Mouse (Mus musculus) spleen, adult 12 weeks (tissue): ENCODE measurements at regions not wholly inside any gene's neighbourhood (a gene's known extent, or its start where the extent isn't known, plus 50 kb on each side); places are given as distances from the start of the nearest gene placed in this dataset.

ENCODE experiments used
- DNase-seq: peaks from one replicate; pipeline ENCODE4 v3.0.0; 2022; ENCODE audit warnings: low spot score

DNA sequence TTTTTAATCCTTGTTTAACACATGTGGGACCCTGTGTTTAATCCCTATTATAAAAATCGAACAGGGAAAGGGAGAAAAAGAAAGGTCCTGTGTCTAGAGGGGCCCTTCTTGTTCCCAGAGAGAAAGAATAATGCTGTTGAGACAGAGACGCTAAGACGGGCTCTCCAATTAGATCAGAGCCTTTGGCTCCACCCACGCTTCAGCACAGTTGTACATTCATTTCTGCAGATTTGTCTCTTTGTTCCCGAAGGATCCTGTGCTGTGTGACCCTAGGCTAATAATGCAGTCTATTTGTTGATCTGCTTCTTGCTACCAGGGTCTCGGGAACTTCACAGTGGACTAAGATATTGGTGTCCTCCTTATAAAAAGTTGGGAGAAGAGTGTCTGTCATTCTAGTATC lies 92.0 kb downstream of the Cdc5l start:
- no peak for DNase-seq

DNA sequence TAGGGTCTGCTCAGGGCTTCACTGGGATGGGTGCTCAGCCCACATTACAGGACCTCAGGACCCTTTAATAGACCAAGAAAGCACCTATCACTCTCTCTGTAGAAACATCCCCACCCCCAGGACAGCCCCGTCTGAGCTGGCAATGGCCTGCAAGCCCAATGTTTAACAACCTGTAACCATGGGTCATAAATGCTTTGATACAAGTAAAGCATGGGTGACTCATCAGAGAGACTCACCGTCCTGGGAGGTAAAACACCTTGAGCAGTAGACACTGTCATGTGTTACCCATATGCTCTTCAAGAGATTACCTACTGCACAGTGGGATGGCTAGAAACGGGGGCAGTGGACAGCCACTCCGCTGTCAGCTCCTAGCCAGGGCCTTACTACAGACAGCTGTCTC lies 92.7 kb downstream of the Cdc5l start:
- no peak for DNase-seq

DNA sequence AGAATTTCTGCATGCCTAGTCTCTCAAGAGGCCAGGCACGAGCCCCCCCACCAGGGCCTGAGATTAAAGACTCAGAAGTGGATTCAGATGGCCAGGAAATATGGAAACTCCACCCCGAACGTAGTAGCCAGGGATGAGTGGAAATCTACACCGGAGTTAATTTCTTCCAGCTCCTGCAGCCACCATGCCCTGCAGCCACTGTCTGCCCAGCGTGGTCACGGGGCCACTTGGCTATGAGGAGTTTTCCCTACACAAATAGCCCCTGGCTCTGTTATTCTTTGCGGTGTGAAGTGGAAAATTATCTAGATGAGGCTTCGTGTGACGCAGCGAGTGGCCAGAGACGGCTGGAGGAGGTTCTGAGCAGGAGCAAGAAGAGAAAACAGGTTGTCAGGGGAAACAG lies 94.3 kb downstream of the Cdc5l start:
- no peak for DNase-seq

DNA sequence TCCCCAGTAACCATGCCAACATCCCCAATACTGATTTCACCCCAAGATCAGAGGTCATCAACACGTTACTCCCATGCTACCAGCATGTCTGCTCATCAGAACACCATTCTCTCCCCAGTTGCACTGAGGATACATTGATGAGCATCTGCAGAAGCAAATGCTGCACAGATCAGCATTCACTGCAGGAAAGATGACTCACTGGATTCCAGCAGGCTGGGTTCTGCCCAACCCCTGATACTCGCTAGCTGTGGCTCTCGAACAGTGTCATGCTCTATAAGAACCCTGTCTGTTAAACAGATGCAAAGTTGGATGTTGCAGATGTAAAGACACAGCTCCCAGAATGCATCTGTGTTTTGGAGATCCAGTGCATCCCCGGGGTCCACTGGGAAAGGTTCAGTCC lies 95.5 kb downstream of the Cdc5l start:
- DNase-seq, result no peak

DNA sequence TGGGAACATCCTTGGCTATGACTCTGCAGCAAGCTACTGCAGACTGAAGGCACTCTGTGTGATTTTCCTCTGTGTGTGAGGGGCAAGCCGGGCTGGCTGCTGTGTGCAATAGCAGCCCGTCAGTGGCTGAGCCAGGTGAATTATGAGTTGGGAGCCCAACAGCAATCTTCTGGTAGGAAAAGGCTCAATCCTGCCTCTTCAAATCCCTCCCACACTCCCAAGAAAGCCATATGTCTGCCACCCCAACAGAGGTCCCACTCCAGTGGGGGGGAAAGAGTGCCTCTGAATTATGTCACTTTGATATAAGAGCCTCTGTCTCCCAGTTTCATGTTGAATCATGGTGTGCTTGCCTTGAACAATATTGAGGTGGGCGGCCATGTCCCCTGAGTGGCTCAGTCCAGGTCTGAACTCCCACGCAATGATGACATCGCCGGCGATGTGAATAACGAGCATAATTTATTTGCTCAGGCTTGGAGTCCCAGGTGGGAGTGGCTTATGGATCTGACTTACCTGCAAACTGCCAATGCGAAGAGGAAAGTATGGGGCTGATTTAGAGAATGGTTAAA lies 97.9 kb downstream of the Cdc5l start:
- no peak for DNase-seq

DNA sequence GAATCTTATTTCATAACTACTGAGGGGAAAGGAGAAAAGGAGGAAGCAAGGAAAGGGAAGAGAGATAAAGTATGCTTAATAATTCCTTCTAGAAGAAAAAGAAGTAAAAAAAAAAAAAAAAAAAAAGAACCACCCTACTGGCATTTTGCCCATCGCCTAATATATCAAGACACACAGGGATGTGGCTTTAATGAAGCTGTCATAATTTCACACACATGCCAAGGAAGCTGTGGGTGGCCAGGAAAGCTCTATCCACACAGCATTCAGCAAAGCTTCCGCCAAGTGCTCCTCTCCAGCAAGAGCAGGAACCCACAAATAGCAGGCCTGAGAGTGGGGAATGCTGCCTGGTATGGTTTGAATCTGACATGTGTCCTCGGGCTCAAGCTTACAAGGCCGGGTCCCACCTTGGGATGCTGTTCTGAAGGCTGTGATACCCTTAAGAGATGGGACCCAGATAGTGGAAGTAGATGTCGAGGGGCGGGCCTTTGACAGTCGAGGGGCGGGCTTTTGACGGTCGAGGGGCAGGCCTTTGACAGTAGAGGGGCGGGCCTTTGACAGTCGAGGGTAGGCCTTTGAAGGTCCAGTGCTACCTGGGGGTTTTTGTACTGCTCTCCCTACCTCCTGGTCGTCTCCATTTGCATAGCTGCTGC lies 98.7 kb downstream of the Cdc5l start:
- DNase-seq, result no peak

DNA sequence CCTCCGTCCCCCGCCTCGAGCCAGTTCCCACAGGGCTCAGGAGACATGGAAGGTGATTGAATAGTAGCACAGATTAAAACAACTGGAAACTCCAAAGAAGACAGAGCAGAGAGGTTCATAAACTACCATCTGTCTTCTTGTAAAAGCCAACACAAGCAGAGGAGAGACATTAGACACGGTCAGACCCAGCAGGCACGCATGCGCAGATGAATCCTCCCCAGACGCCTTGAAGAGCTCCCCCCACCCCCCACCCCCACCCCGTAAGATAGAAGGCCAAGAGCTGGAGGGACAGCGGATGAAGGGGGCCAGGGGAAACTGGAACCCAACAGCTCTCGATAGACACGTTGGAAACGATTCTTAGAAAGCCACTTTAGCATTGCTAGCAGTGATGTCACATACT lies 101.2 kb downstream of the Cdc5l start:
- DNase-seq, result no peak

DNA sequence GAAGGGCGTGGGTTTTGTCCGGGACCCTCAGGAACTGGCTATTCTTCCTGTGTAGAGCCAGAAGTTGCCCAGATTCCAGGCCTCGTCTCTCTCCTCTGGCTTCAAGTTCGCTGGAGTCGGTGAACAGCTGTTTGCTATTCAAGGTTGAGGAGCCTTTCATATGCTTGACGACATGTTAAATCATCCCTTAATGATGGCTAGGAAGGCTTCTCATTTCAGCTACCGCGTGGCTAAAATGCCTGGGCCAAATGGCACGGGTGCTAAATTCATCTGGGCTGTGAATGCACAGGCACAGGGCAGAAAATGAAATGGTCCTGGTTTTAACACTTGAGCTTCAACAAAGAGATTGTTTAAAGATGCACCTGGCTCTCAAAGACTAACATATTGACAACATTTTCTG lies 104.3 kb downstream of the Cdc5l start:
- no peak for DNase-seq

DNA sequence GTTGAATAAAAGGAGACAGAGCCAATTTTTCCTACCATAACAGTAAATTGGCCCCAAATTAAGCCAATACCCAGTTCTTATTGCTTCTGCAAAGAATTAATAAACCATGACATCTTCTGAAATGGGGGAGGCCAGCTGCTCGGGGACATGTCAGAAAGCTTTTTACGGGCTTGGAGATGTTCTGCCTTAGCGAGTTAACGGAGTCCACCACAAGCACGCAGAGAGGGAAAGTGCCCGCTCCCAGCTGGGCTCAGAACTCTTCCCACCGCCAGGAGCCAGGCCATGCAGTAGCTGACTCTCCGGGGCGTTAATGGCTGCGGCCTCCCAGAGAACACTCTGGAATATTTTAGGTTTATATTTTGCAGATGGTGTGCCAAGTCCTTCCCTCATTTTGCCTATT lies 106.8 kb downstream of the Cdc5l start:
- no peak for DNase-seq

DNA sequence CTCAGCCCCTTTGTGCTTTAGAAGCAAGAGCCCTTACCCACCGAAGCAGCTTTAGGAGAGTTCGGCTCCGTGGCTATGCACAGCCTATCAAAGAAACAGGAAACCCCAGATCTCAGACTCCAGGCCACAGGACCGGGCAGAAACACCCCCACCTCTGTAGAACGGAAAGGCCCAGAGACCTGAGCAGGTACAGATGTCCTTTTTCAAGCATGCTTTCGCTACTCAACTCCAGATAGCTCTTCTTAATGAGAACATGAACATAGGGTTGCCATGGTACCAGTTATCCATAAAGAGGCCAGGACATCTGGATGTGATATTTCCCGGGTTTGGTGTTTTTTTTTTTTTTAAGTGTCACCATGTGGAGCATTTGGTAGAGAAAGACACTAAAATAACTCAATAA lies 107.4 kb downstream of the Cdc5l start:
- DNase-seq, result no peak

DNA sequence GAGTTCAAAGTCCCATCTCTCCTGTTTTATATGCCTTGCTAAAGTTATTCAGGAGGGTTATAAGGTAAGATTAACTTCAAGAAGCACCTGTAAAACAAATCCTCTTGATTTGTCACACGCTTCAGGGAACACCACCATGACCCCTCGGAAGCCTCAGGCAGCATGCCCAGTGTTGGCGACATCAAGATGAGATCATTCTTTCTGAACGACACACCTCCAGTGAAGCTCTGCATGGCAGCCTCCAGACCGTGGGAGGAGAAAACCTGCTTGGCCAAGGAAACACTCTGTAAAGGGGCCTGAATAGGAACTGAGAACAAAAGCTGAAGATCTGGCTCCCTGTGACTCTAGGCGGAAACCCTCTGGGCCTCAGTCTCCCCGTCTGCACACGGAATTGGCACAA lies 110.7 kb downstream of the Cdc5l start:
- DNase-seq, result no peak

DNA sequence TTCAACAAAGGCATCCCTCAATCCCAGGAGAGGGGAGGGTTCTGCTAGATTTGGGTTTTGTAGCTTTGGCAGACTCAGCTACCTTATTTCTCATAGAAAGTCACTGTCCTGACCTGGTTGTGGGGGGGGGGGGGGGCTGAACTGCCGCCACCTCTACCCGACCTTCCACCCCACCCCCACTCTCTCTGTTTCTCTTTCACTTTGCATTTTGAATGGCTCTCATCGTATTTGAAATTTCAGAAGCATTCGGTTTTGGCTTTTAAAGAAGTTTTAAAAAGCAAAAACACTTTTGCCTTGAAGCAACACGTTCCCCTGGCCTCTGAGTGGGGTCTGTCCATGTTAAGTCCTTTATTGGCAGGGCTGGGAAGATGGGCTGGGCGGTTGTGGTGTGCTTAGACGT lies 113.5 kb downstream of the Cdc5l start:
- DNase-seq, result no peak

DNA sequence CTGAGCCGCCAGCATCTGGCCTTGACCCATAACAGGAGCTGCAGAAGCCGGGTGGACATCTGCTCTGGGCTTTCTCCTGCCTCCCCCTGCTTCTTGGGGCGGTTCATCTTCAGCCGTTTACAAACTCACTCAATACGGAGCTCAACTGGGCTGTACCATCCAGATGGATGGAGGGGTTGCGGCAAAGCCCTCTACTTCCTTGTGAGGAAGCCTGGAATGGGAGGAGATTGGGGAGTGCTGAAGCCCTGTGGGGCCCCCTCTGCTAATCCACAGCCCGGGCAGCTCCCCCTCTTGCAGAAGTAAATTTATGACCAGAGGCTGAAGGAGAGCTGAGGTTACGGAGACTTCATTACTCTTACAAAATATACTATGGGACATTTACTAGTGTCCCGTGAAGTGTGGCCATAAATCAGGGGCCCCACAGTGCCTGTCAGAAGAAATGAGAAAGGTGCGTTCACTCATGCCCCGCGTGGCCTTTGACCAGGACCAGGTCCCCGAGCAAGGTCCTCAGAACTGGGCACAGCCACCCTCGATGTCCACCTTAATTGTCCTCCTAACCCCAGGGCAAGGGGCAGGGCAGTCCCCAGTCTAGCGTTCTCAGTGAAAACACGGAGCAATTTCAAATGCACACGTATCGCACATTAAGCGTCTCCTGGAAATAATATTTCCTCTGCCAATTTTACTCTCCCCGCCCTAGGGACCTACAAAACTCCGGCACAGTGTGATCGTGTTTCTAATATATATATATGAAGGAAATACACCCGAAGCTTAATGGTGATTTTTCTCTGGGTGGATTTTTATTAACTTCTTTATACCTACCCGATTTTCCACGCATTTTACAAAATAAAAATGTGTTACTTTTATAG lies 115.1 kb downstream of the Cdc5l start:
- no peak for DNase-seq

DNA sequence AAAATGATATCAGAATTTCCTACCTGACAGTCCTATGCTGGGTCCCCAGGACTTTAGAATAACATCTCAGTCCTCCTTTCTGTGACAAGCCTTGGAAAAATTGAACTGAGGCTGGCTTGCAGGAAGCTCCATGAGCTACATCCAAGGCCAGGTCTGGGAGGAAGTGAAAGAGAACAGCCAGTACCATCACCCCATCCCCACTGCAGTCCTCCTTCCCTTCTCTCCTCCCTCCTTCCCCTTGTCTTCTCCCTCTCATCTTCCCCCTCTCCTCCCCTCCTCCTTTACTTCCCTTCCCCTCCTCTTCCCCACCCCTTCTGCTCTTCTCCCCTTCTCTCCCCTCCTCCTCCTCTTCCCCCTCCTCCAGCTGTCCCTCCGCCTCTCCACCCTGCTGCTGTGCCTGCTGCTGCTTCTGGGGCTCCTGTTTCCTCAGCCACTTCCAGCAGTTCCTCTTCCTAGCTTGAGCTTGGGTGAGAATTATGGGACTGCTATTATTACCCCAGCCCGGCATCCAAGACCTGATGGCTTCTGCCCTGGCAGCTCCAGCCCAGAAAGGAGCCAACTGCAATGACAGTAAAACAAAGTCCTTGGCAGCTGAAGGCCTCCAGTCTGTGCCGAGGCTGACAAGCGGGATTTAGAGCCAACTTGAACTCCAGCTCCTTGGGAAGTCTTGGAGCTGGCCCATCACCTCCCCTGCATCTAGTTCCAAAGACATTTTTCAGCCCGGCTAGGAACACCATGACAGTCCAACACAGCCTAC lies 120.8 kb downstream of the Cdc5l start:
- DNase-seq, result no peak

DNA sequence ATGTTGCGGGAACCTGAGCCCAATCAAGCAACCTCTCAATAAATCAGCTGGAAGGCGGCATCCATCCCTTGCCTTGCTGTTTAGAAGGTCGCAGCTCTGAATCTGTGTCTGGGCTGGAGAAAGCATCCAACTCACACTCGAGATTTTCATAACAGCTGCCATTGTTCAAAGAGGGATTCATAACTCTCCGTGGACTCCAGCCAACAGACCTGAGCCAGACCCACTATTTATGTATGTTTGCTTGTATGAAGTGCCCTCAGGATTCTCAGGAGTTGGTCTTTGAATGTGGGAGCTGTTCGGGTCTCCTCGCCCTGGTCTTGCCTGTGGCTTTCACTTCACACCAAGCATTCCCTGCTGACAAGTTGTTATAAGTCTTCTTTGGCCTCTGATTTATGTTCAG lies 127.0 kb downstream of the Cdc5l start:
- no peak for DNase-seq

DNA sequence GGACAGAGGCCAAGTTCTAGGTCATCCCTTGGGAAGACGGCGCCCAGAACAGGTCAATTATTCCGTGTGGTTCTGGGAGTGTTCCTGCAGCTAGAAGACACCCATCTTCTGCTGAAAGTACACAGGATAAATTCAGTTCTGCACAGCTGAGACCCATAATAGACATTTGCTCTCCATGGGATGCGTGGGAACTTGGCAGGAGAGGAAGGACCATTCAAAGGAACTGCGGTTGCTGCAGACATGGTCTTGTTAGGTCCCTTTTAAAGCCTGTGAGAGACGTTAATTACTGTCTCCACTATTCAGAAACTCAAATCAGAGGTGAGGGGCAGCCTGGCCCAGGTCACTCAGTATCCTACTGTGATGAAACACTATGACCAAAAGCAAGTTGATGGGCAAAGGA lies 130.4 kb downstream of the Cdc5l start:
- DNase-seq, result no peak

DNA sequence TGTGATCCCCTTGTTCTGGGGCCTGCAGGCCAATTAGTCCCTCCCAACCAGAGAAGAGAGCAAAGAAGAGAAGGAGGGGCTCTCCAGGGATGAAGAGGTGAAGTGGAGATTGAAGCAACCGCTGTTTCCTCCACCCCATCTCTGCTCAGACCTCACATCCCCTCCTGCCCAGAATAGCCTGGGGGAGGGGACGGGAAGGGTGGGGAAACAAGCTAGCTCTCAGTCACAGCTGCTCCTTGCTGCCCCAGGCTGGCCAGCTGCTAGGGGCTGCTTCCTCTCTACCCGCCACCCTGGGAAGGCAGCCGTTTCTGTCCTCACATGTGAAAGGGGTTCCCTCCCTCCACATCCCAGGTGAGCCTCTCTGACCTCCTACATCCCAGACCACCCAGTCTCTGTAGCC lies 135.2 kb downstream of the Cdc5l start:
- DNase-seq, result peak; percentile 3

DNA sequence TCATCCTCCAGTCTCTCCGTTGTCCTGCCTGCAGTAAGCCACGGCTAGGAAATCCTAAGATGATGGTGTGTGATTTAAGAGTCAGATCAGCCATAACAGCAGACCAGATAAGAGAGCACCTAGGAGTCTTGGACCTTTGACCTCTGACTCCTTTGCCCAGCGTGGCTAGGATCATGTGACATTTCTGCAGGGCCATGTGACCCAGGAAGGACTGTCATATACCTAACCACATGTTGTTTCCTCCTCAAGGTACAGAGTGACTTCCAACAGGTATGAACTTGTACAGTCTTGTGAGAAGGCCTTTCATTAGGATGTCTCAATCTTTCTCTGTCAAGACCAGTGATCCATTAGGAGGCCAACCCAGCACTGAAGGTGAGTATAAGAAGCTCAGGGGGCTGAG lies 135.7 kb downstream of the Cdc5l start:
- no peak for DNase-seq

DNA sequence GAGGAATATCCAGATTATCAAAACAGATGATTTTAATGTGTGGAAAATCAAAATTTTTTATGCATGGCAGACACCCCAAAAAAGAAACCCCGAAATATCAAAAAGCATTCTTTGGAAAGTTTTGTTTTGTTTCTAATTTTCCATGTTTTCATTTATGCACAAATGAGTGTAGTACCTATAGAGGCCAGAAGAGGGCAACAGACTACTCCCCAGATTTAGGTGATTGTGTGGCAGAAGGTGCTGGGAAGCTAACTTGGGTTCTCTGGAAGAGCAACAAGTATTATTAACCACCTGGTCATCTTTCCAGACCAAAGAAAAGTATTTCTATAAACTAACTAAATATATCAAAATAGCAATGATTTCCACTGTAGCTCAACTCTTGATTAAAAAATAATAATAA lies 137.2 kb downstream of the Cdc5l start:
- no peak for DNase-seq

DNA sequence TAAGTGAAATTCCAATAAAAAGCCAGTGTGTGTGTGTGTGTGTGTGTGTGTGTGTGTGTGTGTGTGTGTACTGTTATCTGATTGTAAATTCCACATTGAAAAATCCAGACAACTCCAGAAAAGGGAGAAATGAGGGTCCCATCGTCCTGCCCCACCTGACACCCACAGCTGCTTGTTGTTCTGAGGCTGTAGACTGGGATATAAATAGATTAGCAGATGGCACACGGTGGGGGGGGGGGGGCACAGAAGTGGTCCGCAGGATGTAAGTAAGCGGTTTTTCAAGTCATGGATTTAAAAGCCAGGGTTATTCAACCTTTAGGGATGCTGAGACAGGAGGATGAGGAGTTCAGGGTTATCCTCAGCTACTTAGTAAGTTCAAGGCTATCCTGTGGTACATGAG lies 138.7 kb downstream of the Cdc5l start:
- no peak for DNase-seq

DNA sequence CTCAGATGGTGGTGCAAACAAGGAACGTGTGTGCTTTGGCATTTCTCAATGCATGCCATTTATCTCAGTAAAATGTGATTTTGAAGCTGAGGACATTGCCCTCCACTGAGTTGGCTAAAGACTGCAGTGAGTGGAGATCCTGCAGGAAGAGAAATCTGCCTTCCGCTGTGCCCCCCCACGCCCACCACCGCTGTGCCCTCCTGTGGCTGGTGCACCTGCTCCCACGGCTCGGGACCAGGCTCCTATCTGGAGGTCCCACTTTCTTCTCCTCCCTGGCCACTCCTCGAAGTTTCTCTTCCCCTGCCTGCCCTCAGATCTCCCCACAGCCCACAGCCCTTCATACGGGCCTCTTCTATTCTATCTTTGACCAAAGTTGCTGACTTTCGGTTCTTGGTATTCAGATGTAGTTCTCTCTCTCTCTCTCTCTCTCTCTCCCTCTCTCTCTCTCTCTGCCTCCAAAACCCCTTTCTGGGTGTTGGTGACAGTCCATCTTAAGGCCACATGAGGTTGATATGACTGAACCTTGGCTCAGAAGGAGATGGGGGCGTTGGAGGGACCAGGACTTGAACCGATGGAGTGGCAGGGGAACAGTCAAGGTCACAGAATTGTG lies 139.2 kb downstream of the Cdc5l start:
- no peak for DNase-seq

DNA sequence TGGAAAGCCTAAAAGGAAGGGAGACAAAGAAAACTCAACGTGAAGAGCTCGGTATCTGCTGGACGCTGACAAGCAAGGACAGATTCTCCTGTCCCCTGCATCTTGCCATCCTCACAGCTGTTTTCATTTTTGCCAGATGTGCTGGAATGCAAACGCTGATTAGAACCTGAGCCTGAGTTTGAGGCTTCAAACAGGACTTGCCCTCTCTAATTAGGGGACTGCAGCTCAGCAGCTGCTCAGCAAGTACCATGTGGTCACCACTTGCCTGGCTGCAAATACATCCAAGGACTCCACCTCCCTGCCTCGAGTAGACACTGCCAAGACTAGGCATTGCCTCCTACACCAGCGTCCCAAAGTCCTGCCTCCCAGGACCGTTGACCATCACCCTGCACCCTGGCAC lies 140.7 kb downstream of the Cdc5l start:
- no peak for DNase-seq
